Mouse (Mus musculus) kidney, postnatal 25 days (tissue): ENCODE measurements around the gene C530008M17Rik.
A peak's percentile ranks its signal among the peaks of the same experiment; 100 is the strongest.

Experiments
- DNase-seq, 2 experiments: peaks; one replicate each; pipeline ENCODE4 v3.0.0; 2021; ENCODE audit warnings: mixed read lengths in 2 of 2

Gene C530008M17Rik

DNA sequence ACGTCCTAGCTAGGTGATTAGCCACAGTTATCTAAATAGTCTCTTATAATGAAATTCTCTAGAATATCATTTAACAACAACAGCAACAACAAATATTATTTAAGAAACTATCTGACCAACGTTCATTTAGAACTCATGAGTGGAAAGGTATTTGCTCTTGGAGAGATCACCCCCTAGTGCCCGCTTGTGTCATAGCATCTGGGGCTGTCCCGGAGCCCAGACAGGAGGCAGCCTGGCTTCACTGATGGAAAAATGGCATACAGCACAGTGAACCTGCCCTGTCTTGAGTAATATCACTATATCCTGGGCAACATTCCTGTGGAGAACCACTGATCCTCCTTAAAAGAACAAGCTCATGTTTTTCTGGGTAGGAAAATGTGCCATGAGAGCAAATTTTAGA is 187.1 kb downstream of the C530008M17Rik start:
- DNase-seq: peak; percentile 69 to 77

DNA sequence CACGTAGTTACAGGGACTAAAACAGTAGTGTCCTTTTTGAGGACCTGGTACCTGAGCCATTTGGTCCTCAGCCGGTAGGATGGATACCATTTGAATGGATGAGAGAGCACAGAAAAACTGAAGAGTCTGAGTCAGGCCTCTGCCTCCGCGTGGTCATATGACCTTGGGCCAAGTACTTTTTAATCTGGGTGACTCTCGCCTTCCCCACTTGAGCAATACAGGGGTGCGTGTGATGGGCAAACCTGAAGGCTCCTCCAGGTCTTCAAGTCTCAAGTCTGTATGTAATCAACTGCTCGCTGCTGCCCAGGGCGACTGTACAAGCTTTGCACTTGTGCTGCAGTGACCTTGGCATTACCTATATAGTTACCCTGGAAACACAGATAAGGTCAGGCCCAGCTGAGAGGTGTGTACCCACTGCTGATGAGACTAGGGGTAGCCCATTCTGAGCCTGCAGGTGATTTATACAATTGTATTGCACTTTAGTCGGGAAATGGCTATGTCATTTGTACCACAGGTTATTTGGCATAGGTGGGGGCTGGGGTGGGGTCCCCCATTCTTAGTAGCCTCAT is 187.6 kb downstream of the C530008M17Rik start:
- DNase-seq: no peak

- DNase-seq: no peak
Measured at GRCm38 (mm10) chr5:76844618-76845186, 188.4 kb downstream of the C530008M17Rik start.

GRCm38 (mm10) chr5:76847106-76847505 is 190.8 kb downstream of the C530008M17Rik start:
- no peak for DNase-seq

- DNase-seq: no peak
Measured at GRCm38 (mm10) chr5:76851316-76851715, 195.0 kb downstream of the C530008M17Rik start.

- DNase-seq: peak; percentile 80 to 86
Measured at GRCm38 (mm10) chr5:76853549-76853948, 197.2 kb downstream of the C530008M17Rik start.

- no peak for DNase-seq
Measured at GRCm38 (mm10) chr5:76855829-76856600, 199.7 kb downstream of the C530008M17Rik start.

DNA sequence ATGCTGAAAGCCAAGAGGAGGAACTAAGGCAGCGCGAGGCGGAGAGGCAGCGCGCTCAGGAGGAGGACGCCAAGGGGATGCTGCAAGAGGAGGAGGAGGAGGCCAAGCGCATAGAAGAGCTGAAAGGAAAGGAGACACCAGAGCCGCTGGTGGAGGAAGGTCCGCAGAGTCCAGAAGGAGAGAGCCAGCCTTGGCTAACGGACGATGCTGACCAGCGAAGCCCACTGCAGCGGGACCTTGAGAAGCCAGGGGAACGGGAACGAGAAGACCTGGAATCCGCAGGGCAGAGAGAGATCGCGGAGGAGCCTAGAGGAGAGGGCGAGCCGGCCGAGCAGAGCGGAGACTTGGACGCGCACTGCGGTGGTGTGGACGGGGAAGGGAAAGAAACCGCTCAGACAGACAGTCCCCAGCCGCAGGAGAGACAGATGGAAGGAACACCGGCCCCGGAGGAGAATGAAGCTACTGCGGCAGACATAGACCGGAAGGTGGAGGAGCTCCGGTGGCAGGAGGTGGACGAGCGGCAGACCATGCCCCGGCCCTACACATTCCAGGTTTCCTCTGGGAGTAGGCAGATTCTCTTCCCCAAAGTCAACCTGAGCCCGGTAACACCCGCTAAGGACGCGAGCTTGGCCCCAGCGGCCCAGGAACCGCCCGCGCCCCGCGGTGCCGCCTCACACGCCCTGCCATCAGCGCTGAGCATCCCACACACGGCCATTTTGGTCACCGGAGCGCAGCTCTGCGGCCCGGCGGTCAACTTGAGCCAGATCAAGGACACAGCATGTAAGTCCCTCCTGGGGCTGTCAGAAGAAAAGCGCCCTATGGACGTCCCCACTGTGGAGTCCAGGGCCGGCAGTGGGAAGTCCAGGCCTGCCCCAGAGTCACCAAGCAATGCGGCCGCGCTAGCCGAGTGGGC is 201.0 kb downstream of the C530008M17Rik start:
- no peak for DNase-seq

GRCm38 (mm10) chr5:76858444-76858843 is 202.1 kb downstream of the C530008M17Rik start:
- DNase-seq: no peak

DNA sequence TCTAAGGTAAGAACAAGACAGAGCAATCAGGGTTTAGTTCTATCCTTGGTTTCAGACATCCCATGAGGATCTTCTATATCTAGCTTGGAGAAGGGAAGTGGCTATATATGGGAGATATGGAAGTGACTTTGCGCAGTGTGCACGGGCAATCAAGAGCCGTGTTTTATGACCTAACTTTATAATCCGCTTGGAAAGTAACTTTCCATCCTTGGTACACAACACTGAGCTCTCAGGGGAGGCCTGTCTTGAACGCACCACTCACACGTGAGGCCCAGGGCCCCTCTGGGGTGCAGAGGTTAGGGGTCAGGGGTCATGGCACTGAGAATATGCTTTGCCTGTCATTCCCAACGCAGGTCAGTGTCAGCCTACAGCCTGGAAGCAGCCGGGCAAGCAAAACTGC is 210.5 kb downstream of the C530008M17Rik start:
- no peak for DNase-seq

DNA sequence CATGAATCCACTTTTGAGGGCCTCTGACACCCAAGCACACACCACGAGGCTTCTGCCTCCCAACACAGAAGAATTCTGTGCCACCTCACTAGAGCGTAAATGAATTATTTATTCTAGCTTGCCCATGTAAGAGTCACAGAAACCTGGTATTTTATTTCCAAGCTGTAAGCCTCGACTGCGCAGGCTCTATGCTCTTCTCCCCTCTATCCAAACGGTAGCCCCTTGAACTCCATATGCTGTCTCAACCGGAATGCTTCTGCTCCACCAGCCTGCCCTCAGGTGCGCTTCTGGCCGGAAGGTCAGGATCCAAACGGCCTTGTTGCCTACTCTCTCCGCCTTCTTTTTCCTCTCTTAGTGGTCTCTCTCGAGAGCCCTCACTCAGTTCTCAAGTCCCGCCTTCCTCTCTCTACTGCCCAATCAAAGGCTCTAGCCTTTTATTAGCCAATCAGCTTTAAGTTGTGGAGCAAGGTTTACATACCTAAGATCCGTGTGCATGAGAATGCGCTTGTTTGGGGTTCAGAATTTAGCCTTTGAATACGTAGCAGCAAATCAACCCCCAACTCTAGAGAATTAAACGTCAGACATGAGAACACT is 212.5 kb downstream of the C530008M17Rik start:
- peak; percentile 43 to 46 for DNase-seq

DNA sequence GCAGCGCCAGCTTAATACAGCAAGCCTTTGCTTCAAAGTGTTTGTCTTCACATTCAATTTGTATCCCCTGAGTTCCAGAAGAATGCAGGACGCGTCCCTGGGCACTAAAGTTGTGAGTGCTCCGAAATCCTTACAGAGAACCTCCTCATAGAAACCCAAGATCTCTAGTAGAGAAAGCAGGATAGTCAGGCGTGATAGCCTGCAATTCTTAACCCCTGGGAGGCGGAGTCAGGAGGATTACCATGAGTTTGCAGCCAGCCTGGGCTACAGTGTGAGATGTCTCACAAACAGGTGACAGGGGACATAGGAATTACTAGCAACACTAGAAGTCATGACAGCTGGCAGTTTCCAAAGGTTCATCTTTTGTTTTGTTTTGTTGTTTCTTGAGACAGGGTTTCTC is 213.2 kb downstream of the C530008M17Rik start:
- no peak for DNase-seq

DNA sequence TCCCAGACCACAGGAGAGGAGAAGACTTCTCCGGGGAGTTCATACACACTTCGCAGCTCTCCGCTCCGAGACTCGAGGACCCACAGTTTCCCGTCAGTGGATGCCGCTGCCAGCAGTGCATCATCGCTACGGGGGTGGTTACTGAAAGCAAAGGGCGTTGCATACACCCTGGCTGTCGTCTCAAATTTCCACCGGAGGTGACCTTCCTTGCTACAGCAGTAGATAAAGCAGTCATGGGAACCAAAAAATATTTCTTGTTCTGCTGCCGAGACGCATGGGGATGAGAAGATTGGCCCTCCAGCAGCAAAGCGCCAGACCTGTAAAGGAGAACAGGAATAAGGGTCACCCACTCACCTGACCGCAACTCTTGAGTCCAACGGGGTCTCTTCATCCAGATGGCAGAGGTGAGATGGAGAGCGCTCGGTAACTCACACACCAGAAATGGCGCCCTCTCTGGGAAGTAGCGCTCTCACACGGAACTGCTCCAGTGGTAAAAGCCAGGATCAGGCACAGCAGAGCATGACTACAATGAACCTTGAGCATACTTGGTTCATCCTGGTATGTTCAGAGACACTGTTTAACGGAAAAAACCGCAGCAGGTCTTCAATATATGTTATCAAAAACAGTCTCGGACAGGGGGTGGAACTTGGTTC is 219.9 kb downstream of the C530008M17Rik start:
- DNase-seq: no peak

DNA sequence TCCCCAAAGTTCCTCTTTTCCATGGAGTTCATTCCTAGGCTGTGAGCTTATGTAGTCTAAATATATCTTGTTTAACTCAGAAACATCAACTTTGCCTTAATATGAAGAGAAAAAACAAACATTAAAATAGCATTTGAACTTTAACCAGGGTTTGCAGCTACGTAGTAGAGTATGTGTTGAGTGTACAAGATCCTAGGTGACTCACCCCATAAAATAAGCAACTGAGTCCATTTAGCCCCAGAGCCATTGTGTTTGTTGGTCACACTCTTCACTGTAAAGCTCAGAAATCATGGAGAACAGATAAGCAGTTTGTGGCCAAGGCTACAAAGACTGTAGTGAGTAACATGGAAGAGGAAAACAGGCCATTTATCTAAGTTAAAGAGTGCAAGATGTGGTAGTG is 227.8 kb downstream of the C530008M17Rik start:
- no peak for DNase-seq

DNA sequence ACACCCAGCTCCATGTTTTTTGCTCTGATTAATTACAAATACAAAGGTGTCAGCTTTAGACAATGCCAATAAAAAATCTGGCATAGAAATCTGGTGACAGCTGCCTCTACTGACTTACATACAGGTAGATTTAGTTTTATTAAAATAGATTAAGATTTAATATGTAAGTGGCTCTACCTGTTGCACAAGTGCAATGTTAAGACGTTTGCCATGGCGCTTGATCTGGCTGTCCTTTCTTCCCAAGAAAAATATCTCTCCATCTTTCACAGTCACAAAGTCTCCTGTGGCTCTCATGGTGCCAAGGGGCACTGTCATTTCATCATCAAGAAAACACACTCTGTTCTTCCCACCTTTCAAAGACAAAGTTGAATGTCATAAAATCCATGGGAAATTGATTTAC is 230.7 kb downstream of the C530008M17Rik start:
- no peak for DNase-seq

DNA sequence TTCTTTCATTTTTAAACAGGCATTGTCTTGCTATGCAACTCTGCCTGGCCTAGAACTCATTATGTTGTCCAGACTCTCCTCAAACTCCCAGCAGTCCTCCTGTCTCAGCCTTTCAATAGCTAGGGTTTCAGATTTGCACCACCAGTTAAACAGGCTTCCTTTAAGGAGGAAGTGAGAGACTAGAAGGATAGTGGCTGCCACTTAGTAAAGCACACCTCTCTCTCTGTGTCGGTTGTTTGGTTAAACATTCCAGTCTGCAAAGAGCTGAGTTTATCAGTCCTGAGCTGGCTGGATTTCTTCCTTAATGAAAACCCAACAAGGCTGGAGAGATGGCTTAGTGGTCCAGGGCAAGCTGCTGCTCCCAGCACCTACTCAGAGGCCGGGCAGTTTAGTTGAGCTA is 236.3 kb downstream of the C530008M17Rik start:
- no peak for DNase-seq

DNA sequence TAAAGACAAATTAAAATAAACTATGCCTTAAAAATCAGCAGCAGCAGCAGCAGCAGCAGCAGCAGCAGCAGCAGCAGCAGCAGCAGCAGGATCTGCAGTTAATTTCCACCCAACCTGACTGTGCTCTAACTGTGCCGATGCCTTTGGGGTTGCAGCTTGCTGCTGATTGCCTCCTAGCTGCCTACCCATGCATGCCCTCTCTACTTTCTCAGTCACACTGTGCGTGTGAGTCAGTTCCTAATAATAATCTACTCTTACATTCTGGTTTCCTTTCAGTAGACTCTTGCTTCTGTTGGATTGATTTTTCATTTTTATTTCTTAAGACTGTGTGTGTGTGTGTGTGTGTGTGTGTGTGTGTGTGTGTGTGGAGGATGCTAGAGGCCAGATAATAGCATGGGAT is 236.8 kb downstream of the C530008M17Rik start:
- DNase-seq: no peak

- DNase-seq: no peak
Measured at GRCm38 (mm10) chr5:76902131-76902530, 245.8 kb downstream of the C530008M17Rik start.

DNA sequence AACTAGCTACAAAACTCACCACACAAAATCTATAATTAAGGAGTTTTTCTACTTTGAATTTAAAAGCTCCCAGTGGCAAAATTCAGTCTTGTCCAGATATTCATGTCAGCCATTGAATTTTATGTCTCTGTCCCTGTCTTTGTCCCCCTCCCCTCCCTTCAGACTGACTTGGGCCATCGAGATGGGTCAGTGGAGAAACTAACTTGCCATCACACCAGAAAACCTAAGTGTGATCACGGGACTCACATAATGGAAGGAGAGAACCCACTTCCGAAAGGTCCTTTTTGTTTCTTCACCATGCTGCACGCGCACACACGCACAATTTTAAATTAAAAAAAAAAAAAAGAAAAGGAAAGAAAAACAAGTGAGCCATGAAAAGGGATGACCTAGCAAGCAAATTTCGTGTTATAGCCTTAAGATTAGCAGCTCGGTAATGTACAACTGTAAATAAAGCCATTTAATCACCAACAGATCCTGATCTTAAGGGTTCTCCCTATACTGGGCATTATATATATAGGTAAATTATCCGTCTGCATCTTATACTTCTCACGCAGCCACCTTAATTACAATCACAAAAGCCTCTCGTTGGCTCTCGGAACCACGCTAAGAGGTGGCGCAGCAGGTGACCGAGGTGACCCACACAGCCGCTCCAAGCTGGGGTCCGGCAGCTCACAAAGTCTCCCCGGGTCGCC is 248.5 kb downstream of the C530008M17Rik start:
- DNase-seq: no peak

DNA sequence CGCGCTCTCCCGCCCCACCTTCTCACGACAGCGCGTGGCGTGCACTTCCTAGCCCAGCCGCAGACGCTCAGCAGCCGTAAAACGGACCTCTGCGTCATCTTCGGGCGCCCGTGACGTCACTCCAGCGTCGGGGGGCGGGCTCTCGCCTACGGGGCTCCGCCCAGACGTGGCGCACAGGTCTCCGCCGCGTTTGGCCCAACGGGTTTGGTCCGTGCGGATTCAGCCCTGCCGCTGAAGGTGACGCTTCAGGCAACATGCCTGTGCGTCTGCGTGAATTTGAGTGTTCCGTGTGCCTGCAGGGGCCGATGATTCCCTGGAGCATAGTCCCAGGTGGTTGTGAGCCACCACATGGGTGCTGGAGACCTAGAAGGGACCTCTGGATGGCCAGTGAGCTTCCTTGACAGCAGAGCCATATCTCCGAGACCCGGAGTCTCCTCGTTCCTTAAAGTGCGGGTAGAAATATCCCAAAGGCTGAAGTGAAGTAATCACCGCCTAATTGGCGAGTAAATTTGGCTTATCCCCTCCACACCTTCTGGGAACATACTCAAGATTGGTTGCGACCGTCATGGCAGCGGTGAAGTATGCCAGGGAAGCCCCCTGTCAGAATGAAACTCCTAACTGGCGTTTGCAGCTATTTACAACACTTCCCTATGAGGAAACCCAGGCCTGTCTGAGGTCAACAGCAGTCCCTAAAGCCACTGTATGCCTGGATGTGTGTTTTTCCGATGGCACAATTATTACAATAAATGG is 249.3 kb downstream of the C530008M17Rik start, which contains the start of gene Aasdh:
TSS of gene Aasdh (minus strand) at position 110 of the 750 bp plus-strand sequence.
- DNase-seq: peak; percentile 95 to 96

DNA sequence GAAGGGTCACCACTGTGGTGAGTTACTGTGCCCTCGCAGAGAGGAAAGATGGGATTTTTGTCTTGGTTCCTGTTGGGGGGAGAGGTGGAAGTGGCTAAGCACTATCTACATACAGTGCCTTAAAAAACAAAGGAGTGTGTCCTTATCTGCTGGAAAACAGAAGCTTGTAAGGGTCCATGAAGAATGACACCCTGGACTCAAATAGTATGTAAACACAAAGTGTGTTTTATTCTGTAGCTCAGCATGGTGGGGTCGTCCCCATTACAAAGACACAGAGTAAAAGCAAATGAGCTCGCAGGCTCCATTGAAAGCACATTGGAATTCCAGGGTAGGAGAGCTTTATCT is 249.8 kb downstream of the C530008M17Rik start:
- DNase-seq: no peak
